In the genomic region with DNA sequence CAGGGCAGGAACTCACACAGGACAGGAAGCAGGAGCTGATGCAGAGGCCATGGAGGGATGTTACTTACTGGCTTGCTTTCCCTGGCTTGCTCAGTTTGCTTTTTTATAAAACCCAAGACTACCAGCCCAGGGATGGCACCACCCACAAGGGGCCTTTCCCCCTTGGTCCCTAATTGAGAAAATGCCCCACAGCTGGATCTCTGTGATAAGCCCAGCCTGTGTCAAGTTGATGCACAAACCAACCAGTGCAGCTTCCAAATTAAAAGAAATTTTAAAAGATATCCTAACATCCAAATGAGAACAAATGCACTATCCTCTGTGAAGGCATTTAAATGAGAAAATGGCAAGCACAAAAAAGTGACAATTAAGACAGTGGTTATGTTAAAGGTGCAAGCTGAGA, we compare ENCODE assay signal across 24 mouse cellular contexts.
DNase-seq lines count a peak whose midpoint lies in the region; ATAC-seq and TF ChIP-seq lines count a peak whose summit lies in the region.
"Had no signal": no experiment of that assay in that cellular context is flagged by ENCODE, and none has a peak within 500 bp of the region (broad histone marks: within the 10 kb centered on the region; RNA-seq: fewer than 3 reads in every experiment).

No protein-coding gene starts in this region.

- H3K36me3 ChIP-seq in G1E (replicated peaks) = peaks cover 3% of the 10 kb centered on the region
- no peaks in the 10 kb centered on the region for H3K36me3 ChIP-seq in liver, embryonic 11.5 days (ENCODE audit: control insufficient read depth, insufficient read depth, low read length)
- H3K36me3 ChIP-seq in liver, embryonic 16.5 days (ENCODE audit: control insufficient read depth, insufficient read depth) = no peaks in the 10 kb centered on the region
- no peaks in the 10 kb centered on the region for H3K36me3 ChIP-seq in midbrain, postnatal 0 days (ENCODE audit: insufficient read depth, low read length)
- H3K36me3 ChIP-seq: embryonic facial prominence, embryonic 12.5 days; forebrain, embryonic 12.5 days; limb, embryonic 15.5 days; lung, embryonic 15.5 days; midbrain, embryonic 12.5 days had no signal

- no peaks in the 10 kb centered on the region for H3K27me3 ChIP-seq in G1E (ENCODE audit: insufficient read depth, low read length)
- no peaks in the 10 kb centered on the region for H3K27me3 ChIP-seq in liver, embryonic 11.5 days (replicated peaks; ENCODE audit: control insufficient read depth, insufficient read depth, low read length)
- no peaks in the 10 kb centered on the region for H3K27me3 ChIP-seq in liver, embryonic 16.5 days (ENCODE audit: control insufficient read depth, insufficient read depth, low read depth, low read length)
- H3K27me3 ChIP-seq in cerebellum, adult 2 months (ENCODE audit: control insufficient read depth, insufficient read depth, low read length) = no peaks in the 10 kb centered on the region
- no peaks in the 10 kb centered on the region for H3K27me3 ChIP-seq in midbrain, postnatal 0 days (ENCODE audit: insufficient read depth, low read length)
- H3K27me3 ChIP-seq: embryonic facial prominence, embryonic 12.5 days; forebrain, embryonic 12.5 days; limb, embryonic 15.5 days; lung, embryonic 15.5 days had no signal

- no peak for TF ChIP-seq CTCF in G1E (IDR thresholded peaks at IDR 0.05; ENCODE audit: low read depth, low read length)
- TF ChIP-seq CTCF in cerebellum, adult 2 months (IDR thresholded peaks at IDR 0.05; ENCODE audit: borderline replicate concordance, insufficient read depth, low read depth, low read length) = no peak
- TF ChIP-seq CTCF in midbrain, postnatal 0 days (IDR thresholded peaks at IDR 0.05) = no peak

- no peak overlapping the region for H3K4me3 ChIP-seq in G1E (ENCODE audit: low read depth, low read length)
- H3K4me3 ChIP-seq in liver, embryonic 11.5 days (ENCODE audit: low read depth, low read length) = no peak overlapping the region
- H3K4me3 ChIP-seq in liver, embryonic 16.5 days (ENCODE audit: low read depth, low read length) = peak overlapping the region; percentile 49
- H3K4me3 ChIP-seq in cerebellum, adult 2 months (replicated peaks; ENCODE audit: insufficient read depth, low read depth, low read length) = no peak overlapping the region
- no peak overlapping the region for H3K4me3 ChIP-seq in midbrain, postnatal 0 days (ENCODE audit: low read depth, low read length)
- H3K4me3 ChIP-seq: embryonic facial prominence, embryonic 12.5 days; forebrain, embryonic 12.5 days; limb, embryonic 15.5 days; lung, embryonic 15.5 days; midbrain, embryonic 12.5 days had no signal

- no peaks in the 10 kb centered on the region for H3K9me3 ChIP-seq in G1E (replicated peaks)
- no peaks in the 10 kb centered on the region for H3K9me3 ChIP-seq in liver, embryonic 11.5 days (ENCODE audit: control insufficient read depth, low read length)
- no peaks in the 10 kb centered on the region for H3K9me3 ChIP-seq in liver, embryonic 16.5 days (replicated peaks; ENCODE audit: control insufficient read depth, low read length)
- no peaks in the 10 kb centered on the region for H3K9me3 ChIP-seq in midbrain, postnatal 0 days (ENCODE audit: low read length)
- H3K9me3 ChIP-seq: embryonic facial prominence, embryonic 12.5 days; forebrain, embryonic 12.5 days; limb, embryonic 15.5 days; lung, embryonic 15.5 days; midbrain, embryonic 12.5 days had no signal

- no peak for TF ChIP-seq POLR2A in cerebellum, adult 2 months (IDR thresholded peaks at IDR 0.05; ENCODE audit: borderline replicate concordance, insufficient read depth, low read length)

- H3K9ac ChIP-seq in liver, embryonic 11.5 days (ENCODE audit: low read depth, low read length) = no peak overlapping the region
- peak overlapping the region; percentile 58 for H3K9ac ChIP-seq in liver, embryonic 16.5 days (ENCODE audit: low read depth, low read length)
- H3K9ac ChIP-seq in midbrain, postnatal 0 days (replicated peaks; ENCODE audit: low read length, poor library complexity, severe bottlenecking) = no peak overlapping the region
- H3K9ac ChIP-seq: embryonic facial prominence, embryonic 12.5 days; forebrain, embryonic 12.5 days; forebrain, postnatal 0 days; limb, embryonic 15.5 days; lung, embryonic 15.5 days; midbrain, embryonic 12.5 days had no signal

- peak overlapping the region; percentile 46 for H3K4me2 ChIP-seq in liver, embryonic 11.5 days
- H3K4me2 ChIP-seq in liver, embryonic 16.5 days (ENCODE audit: low read depth, low read length) = peak overlapping the region; percentile 60
- H3K4me2 ChIP-seq in midbrain, postnatal 0 days (ENCODE audit: low read depth, low read length, poor library complexity, severe bottlenecking) = no peak overlapping the region
- H3K4me2 ChIP-seq: embryonic facial prominence, embryonic 12.5 days; forebrain, embryonic 12.5 days; limb, embryonic 15.5 days; lung, embryonic 15.5 days; midbrain, embryonic 12.5 days had no signal

- peak; percentile 28; the same call in 1 of the 2 replicates for ATAC-seq in G1E (ENCODE audit: extremely low read depth, insufficient number of reproducible peaks, low FRiP score, poor library complexity, severe bottlenecking)
- peak; percentile 84 for ATAC-seq in liver, embryonic 11.5 days (replicated peaks; ENCODE audit: low FRiP score)
- ATAC-seq in liver, embryonic 16.5 days (ENCODE audit: low read depth) = peak; percentile 94
- ATAC-seq in midbrain, postnatal 0 days (ENCODE audit: low FRiP score) = no peak
- ATAC-seq: forebrain, postnatal 0 days; hindbrain, embryonic 16.5 days had no signal

- intact Hi-C loops in left cerebral cortex, postnatal 4 days (cut with DNase I) = no loop called here

- DNase-seq in G1E (ENCODE audit: low spot score) = no peak
- DNase-seq in c-Kit-positive CD71-positive TER-119-positive erythroid progenitor cells, embryonic 14.5 days (ENCODE audit: low spot score) = peak; percentile 72
- no peak for DNase-seq in liver, embryonic 11.5 days (ENCODE audit: low spot score)
- no peak for DNase-seq in cerebellum, adult 2 months
- no peak for DNase-seq in midbrain, postnatal 0 days (ENCODE audit: low spot score)
- DNase-seq in left cerebral cortex, postnatal 4 days = no peak
- DNase-seq: adrenal gland, postnatal 25 days; cerebellum, adult 9-10 months; embryo, embryonic 11 days; forebrain, postnatal 0 days; gastrocnemius, postnatal 14 days; heart, postnatal 14 days; kidney, adult 2 months; kidney, postnatal 4 days; lung, postnatal 36 days; thymus, adult 18-20 months; thymus, postnatal 25 days had no signal

- peaks cover 72% of the 10 kb centered on the region for H3K4me1 ChIP-seq in G1E (ENCODE audit: insufficient read depth, low read depth, low read length)
- H3K4me1 ChIP-seq in liver, embryonic 11.5 days (replicated peaks; ENCODE audit: control insufficient read depth, insufficient read depth, low read length) = peaks cover 15% of the 10 kb centered on the region
- peaks cover 24% of the 10 kb centered on the region for H3K4me1 ChIP-seq in liver, embryonic 16.5 days (ENCODE audit: control insufficient read depth, low read depth, low read length)
- no peaks in the 10 kb centered on the region for H3K4me1 ChIP-seq in cerebellum, adult 2 months (ENCODE audit: control insufficient read depth, insufficient read depth, low read length)
- no peaks in the 10 kb centered on the region for H3K4me1 ChIP-seq in midbrain, postnatal 0 days (ENCODE audit: insufficient read depth, low read length)
- H3K4me1 ChIP-seq: embryonic facial prominence, embryonic 12.5 days had no signal

- H3K27ac ChIP-seq in liver, embryonic 11.5 days (ENCODE audit: low read depth, low read length) = peak overlapping the region; percentile 63; the same call in 1 of the 2 replicates
- peak overlapping the region; percentile 87 for H3K27ac ChIP-seq in liver, embryonic 16.5 days (ENCODE audit: low read length)
- no peak overlapping the region for H3K27ac ChIP-seq in cerebellum, adult 2 months (ENCODE audit: insufficient read depth, low read length)
- no peak overlapping the region for H3K27ac ChIP-seq in midbrain, postnatal 0 days (ENCODE audit: low read depth, low read length)
- H3K27ac ChIP-seq: embryonic facial prominence, embryonic 12.5 days; forebrain, embryonic 12.5 days; limb, embryonic 15.5 days; lung, embryonic 15.5 days; midbrain, embryonic 12.5 days had no signal

Comparison
In these comparisons a context has a peak if more than half of its experiments do, and no peak if none do; other contexts are left out.
1. H3K27ac ChIP-seq: peak in liver, embryonic 11.5 days (single experiment) and liver, embryonic 16.5 days (single experiment); none in cerebellum, adult 2 months (single experiment) and midbrain, postnatal 0 days (single experiment).